Mouse (Mus musculus): ENCODE measurements around the gene Pitpnm3.

Pitpnm3 gene

DNA sequence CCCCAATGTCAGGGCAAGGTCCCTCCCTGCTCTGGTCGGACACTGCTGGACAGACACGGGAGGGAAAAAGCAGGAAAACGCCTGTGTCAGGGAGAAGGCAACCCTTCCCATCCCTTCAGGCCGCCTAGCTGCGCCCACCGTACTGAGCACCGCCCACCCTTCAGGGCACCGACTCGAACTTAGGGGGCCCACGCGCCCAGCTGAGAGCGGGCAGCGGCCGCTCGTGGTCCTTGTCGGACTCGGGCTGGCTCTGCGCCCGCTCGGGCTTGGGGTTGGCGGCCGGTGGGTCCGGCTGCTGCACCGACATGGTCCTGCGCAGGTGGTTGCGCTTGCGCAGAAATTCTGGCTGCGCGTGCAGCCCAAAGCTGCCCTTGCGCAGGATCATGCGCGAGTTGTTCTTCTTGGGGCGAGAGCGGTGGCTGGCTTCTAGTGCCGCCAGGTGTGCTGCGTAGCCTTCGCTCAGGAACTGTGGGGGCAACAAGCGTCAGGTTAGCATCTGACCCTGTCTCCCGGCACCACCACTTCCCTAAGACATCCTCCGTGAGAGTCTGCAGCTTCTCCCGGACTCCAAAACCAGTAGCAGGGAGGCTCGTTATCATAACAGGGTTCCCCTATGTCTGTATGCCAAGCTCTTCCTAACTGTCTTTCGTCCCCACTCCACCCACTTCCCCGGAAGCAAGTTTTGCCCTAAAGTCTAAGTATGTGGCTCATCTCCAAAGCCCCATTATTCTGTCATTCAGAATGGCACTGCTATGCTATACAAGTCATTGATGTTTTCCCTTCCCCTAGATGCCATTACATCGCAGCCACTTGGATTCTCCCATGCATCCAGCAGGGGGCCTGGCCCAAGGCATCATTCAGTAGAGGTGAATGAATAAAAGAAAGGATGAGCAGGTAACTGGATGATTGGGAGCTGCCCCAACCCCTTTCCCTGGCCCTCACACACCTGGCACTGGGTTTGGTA lies 84.4 kb downstream of the Pitpnm3 start:
- peak; percentile 64 to 68 for DNase-seq (ENCODE audit: low spot score in 2 of 2)

- DNase-seq (ENCODE audit: low spot score in 2 of 2) = no peak
Observed at GRCm38 (mm10) chr11:72050168-72050894, 85.2 kb downstream of the Pitpnm3 start.

DNA sequence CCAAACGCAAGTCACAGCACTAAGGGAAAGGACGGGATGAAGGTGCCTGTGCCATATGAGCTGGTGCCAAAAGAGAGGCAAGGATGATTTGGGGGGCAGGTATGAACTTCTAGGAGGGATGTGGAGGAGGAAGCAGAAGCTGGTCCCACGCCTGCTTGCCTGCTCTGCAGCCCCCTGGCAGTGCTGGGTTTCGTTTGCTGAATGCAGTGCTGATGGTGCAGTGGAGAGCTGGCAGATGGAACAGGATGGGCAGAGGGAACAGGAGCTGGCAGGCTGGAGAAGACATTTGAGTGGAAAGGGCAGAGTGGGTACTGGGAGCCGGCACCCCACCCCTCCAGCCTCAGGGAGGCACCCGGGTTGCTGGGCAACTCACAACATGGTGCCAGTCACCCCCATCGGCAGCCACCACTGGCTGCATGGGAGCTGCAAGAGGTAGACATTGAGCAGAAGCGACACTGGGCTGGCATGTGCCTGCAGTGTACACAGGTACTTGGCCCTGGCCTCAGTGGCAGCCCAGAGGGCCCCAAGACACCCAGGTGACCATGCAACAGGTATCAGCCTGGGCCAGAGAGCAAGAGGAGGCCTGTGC lies 86.3 kb downstream of the Pitpnm3 start:
- no peak for DNase-seq (ENCODE audit: low spot score in 2 of 2)

DNA sequence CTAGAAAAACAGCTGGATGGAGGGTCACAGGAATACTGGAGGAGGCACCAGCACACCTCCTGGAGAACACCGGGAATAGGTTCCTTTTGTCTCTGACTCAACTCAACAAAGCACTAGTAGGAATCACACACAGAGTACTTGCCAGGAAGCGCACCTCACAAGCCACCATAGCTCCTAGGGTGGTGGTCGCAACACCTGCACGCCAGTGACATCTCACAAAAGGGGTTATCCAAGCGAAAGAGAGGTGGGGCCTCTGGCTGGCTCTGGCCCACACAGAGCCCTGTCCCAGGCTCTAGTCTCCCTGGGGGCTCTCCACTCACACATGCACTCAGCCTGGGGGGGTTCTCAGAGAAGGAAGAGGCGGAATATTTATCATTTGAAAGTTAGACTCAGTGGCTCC lies 86.8 kb downstream of the Pitpnm3 start:
- DNase-seq (ENCODE audit: low spot score in 2 of 2) = no peak

- DNase-seq (ENCODE audit: low spot score in 2 of 2) = no peak
Observed at GRCm38 (mm10) chr11:72044231-72044630, 91.3 kb downstream of the Pitpnm3 start.

DNA sequence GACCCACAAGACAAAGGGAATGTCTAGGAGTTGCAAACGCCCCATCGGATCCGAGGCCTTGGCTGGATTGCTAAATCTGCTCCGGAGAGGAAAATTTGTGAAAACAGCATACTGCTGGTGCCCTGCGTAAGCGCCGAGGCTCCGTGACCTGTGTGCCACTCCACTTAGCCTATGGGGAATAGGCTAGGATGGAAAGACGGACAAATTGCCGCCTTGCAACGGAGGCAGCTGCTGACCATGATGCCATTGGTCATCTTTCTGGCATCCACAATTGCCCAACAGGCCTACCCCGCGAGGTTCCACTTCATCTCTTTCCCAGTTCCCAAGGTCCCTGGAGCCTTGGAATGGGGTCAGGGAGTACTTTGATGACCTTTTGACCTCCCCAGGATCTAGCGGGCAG lies 92.9 kb downstream of the Pitpnm3 start:
- DNase-seq (ENCODE audit: low spot score in 2 of 2) = no peak

- peak; percentile 83 for DNase-seq (ENCODE audit: low spot score in 2 of 2)
Observed at GRCm38 (mm10) chr11:72041768-72042607, 93.6 kb downstream of the Pitpnm3 start, which contains the start of gene Pimreg. Pimreg (plus strand) TSS chr11:72042032.

- DNase-seq (ENCODE audit: low spot score in 2 of 2) = no peak
Observed at GRCm38 (mm10) chr11:72041290-72041767, 94.2 kb downstream of the Pitpnm3 start.

- peak; percentile 47 to 61 for DNase-seq (ENCODE audit: low spot score in 2 of 2)
Observed at GRCm38 (mm10) chr11:72039599-72040386, 95.8 kb downstream of the Pitpnm3 start.

- peak; percentile 87 to 88 for DNase-seq (ENCODE audit: low spot score in 2 of 2)
Observed at GRCm38 (mm10) chr11:72037996-72038395, 97.6 kb downstream of the Pitpnm3 start.

DNA sequence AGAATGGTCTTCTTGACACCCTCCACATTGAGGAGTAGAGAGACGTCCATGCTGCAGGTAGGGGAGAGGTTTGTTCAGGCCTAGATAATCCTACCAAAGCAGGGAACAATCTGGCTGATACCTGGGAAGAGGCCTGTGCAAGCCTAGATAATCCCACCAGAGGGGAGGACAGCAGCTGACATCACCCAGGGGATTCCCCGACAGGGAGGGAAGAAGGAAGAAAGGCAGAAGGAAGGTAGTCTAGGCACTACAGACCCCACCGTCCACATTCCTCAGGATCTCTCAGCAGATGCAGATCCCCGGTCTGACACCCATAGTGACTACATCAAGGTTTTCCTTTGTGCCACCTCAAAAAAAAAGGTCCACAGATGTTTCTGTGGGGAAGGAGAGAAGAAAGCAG lies 98.2 kb downstream of the Pitpnm3 start, which contains the start of gene Aipl1:
Aipl1 (minus strand) TSS at position 101 of the 400 bp plus-strand sequence.
- DNase-seq (ENCODE audit: low spot score in 2 of 2) = no peak

DNA sequence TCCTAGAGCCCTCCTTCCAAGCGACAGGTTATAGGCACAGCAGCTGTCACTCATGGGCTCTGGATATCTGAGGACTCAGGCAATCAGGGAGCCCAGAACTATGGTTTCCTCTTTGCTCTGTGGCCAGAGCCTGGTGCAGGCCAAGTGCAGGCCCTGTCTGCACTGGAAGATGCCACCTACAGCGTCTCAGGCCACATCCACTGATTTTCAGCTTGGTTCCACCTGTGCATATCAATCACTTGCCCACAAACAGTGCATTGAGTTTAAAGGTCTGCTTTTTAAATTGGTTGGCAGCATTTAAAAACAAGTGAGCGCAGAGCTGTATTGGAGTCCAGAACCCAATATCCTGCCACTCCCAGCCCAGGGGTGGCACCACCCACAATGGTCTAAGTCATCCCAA lies 103.0 kb downstream of the Pitpnm3 start:
- no peak for DNase-seq (ENCODE audit: low spot score in 2 of 2)

GRCm38 (mm10) chr11:72032091-72032490 lies 103.5 kb downstream of the Pitpnm3 start:
- DNase-seq (ENCODE audit: low spot score in 2 of 2) = no peak

DNA sequence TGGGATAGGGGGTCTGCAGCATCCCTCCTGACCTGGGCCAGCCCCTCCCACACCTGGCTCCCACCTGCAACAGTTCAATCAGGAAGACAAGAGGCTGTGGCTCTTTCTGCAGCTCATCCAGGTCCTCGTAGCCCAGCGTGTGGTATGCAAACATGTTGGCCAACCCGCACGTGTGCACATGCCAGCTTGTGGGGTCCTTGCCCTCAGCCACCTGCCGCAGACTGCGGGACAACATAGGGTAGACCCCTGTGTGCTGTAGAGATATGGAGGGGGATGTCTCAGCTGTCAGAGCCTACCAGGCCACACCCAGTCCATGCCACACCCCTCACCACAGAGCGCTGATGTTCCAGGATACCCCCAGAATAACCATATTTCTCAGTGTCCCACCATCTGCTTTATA lies 104.2 kb downstream of the Pitpnm3 start:
- DNase-seq (ENCODE audit: low spot score in 2 of 2) = no peak

GRCm38 (mm10) chr11:72029143-72029542 lies 106.4 kb downstream of the Pitpnm3 start:
- no peak for DNase-seq (ENCODE audit: low spot score in 2 of 2)

DNA sequence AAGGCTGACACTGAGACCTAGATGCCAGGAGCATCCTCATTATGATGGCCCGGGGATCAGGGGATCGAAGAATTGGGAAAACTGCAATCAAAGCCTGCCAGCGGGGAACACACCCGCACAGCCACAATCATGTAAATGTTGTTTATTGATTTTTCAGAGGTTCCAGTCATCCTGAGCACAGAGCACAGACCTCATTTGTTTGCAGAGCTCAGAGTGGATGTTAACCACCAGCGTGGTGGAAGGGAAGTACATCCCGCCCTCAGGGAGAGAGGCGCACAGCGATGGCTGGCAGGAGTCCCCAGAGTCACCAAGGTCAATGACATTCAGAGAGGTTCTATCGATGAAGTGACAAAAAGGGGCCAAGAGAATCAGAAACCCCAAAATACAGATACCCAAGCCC lies 107.7 kb downstream of the Pitpnm3 start:
- DNase-seq (ENCODE audit: low spot score in 2 of 2) = no peak

GRCm38 (mm10) chr11:72026516-72026915 lies 109.1 kb downstream of the Pitpnm3 start:
- DNase-seq (ENCODE audit: low spot score in 2 of 2) = no peak

DNA sequence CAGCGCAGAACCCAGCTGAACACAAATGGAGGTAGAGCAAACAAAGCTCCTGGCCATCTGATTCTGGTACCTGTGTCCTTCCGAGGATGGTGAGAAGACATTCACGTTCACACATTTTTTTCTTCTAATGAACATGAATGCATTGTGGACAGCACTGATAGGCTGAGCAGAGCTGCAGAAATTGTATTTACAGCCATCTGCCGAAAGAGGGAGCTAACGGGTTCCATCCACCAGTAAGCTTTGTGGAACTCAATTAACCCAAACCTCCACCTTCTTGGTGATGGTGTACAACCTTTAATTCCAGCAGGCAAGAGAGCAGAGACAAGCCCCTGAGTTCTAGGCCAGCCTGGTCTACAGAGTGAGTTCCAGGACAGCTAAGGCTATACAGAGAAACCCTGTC lies 109.7 kb downstream of the Pitpnm3 start:
- no peak for DNase-seq (ENCODE audit: low spot score in 2 of 2)

DNA sequence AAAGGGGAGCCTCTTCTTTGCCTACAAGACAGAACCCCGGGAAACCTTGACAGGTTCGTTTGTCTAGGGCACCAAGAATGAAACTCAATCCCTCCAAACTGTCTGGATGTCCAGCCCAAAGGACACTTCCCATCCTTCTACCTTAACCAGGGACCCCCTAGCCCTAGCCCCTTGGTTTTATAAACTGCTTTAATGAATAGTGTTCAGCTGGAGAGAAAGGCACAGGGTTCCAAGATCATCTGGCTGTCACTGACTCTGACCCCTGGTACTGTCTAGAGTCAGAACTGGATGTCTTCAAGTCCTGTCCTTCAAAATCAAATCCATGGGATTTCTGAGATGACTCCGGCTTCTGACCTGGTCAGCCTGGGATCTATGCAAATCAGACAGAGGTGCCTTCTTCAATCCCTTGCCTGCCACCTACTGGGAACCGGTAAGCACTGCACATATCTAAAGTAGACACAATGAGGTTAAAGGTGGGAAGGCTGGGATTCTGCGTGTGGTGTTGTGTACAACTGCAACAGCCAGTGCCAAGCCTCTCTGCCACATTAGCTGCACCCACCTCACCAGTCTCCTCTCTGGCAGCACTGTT lies 111.3 kb downstream of the Pitpnm3 start:
- DNase-seq (ENCODE audit: low spot score in 2 of 2) = peak; percentile 76 to 78

GRCm38 (mm10) chr11:72023581-72023980 lies 112.0 kb downstream of the Pitpnm3 start:
- DNase-seq (ENCODE audit: low spot score in 2 of 2) = no peak
